Mouse (Mus musculus) myocyte (in vitro differentiated cells): ENCODE data around the gene Mgme1.

Experiments
- E2F4 ChIP-seq: IDR thresholded peaks from one replicate; pipeline ENCODE4 v1.6.1; 2011; ENCODE audit warnings: mild to moderate bottlenecking, control low read depth, moderate library complexity; ENCODE audit not compliant: insufficient read depth
- MAX ChIP-seq: IDR thresholded peaks from one replicate; pipeline ENCODE4 v1.6.1; 2011; ENCODE audit warnings: low read depth, mild to moderate bottlenecking, control low read depth
- MYOG ChIP-seq, 3 experiments: IDR thresholded peaks; one replicate each; pipeline ENCODE4 v1.6.1; 2011; ENCODE audit warnings: control low read depth in 2 of 3, low read depth in 2 of 3, mild to moderate bottlenecking in 2 of 3; ENCODE audit not compliant: insufficient read length in 2 of 3, control insufficient read depth in 1 of 3, insufficient read depth in 1 of 3
- POLR2A ChIP-seq: IDR thresholded peaks from one replicate; pipeline ENCODE4 v1.6.1; 2011; ENCODE audit warnings: low read depth, mild to moderate bottlenecking, control low read depth, moderate library complexity; ENCODE audit not compliant: insufficient read length
- POLR2AphosphoS2 ChIP-seq: IDR thresholded peaks from one replicate; pipeline ENCODE4 v1.6.1; 2011; ENCODE audit warnings: low read depth, control low read depth; ENCODE audit not compliant: insufficient read length
- REST ChIP-seq: IDR thresholded peaks from one replicate; pipeline ENCODE4 v1.6.1; 2011; ENCODE audit warnings: mild to moderate bottlenecking, control low read depth, moderate library complexity; ENCODE audit not compliant: insufficient read depth, insufficient read length
- TCF12 ChIP-seq: IDR thresholded peaks from one replicate; pipeline ENCODE4 v1.6.1; 2011; ENCODE audit warnings: mild to moderate bottlenecking, control low read depth; ENCODE audit not compliant: poor library complexity, insufficient read depth, severe bottlenecking
- TCF3 ChIP-seq: IDR thresholded peaks from one replicate; pipeline ENCODE4 v1.6.1; 2011; ENCODE audit warnings: low read depth, control low read depth; ENCODE audit not compliant: insufficient read length
- USF1 ChIP-seq: IDR thresholded peaks from one replicate; pipeline ENCODE4 v1.6.1; 2011; ENCODE audit warnings: low read depth, mild to moderate bottlenecking, control low read depth, moderate library complexity

DNA sequence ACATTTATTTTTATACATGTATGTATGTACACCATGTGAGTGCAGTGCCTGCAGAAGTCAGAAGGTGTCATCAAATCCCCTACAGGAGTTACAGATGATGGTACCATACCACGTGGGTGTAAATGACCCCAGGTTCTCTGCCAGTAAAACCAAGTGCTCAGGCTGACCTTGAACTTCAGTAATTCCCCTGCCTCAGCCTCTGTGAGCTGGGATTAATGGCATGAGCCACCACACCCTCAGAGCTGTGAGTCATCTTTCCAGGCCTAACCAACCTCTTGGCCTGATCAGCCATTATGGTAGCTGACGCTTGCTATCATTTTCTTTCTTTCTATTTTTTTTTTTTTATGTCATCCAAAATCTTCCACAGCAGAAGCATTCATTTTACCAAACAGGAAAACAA lies 40.9 kb downstream of the Mgme1 start:
- TF ChIP-seq POLR2AphosphoS2 = no peak
- no peak for TF ChIP-seq MYOG (IDR thresholded peaks at IDR 0.05; ENCODE audit: control insufficient read depth in 1 of 3, insufficient read depth in 1 of 3, insufficient read length in 2 of 3, low read depth in 2 of 3)
- TF ChIP-seq POLR2A = no peak
- TF ChIP-seq MAX = no peak
- no peak for TF ChIP-seq USF1
- no peak for TF ChIP-seq TCF12
- no peak for TF ChIP-seq REST
- TF ChIP-seq TCF3 = no peak
- no peak for TF ChIP-seq E2F4
